Mouse (Mus musculus): ENCODE data around the gene Ccdc110.

Gene Ccdc110

DNA sequence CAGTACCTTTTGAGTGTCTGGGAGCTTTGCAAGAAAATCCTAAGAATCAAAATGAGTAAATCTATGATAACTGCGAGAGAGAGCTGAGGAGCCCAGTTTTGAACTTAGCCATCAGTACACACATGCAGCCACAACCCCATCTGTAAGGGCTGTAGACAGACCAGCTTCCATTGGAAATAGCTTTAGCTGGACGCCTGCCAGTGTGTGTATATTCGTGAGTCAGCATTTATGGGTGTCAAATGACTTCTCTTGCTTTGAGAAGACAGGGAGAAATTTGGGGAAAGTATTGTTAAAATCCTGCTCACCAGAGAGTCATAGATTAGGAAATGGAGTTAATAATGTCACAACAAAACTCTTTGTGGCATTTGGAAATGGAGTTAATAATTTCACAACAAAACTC, 52.2 kb downstream of the Ccdc110 start:
- DNase-seq = no peak

DNA sequence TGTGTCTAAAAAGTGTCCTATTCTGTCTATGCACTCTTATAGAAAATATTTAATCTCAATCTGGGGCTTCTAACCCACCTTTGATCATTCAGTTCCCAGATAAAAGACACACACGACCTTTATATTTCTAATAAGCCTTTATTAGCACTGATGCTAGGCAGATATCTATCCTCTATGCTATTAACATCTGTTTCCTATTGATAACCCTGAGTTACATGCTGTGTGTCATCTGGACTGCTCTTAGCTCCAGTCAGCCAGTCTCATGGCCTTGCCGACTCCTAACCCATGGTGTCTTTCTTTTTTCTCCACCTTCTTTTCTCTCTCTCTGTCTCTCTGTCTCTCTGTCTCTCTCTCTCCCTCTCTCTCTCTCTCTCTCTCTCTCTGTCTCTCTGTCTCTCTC, 53.8 kb downstream of the Ccdc110 start:
- DNase-seq = no peak

DNA sequence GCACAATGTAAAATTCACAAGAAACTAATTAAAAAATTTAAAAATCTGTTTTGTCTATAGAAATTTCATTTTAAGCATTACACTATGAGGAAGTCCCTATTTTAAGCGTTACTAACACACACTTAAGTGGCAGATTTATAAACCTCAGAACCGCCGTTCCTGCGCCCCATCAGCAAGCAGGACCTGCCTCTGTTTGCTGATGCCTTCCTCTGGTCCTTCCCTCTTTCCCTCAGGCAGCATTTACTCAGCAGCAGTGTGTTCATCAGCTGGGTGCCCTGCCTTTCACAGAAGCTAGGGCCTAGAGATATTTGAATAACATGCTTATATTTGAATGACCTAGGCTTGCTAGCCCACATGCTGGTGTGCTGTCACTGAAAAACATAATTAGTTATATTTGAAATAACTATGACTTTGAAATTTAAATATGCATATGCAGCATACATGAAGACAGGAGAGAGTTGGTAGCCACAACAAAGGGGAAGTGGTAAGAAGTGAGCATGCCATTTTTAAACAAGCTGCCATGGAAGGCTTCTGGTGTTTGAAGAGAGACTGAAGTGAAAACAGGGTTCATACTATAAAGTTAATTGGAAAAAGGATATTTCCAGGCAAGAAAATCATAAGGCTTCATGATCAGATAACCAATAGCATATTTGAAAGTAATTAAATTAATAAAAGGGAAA, 56.4 kb downstream of the Ccdc110 start:
- DNase-seq = no peak
